Mouse (Mus musculus) MEL (cell line): ENCODE measurements at regions not wholly inside any gene's neighbourhood (a gene's known extent, or its start where the extent isn't known, plus 50 kb on each side); places are given as distances from the start of the nearest gene placed in this dataset.

Experiments
- DNase-seq: peaks from one replicate; pipeline ENCODE4 v3.0.0; 2011; ENCODE audit warnings: low read depth, low spot score
- H3K27ac ChIP-seq: 2 replicates; pipeline ENCODE4 v1.5.1; 2012; ENCODE audit warnings: low read depth, mild to moderate bottlenecking, control low read depth, low read length, moderate library complexity; ENCODE audit not compliant: control insufficient read depth
- H3K27me3 ChIP-seq, 2 experiments: fragments of 150-350 bp in 1 of 2; sonication (generic) in 1 of 2; 2 replicates each; pipeline ENCODE4 v1.6.1; 2012; ENCODE audit warnings: low read length in 2 of 2, mild to moderate bottlenecking in 2 of 2, improper control_type of control experiment in 1 of 2, moderate library complexity in 1 of 2; ENCODE audit not compliant: insufficient read depth in 2 of 2, control insufficient read depth in 1 of 2
- H3K36me3 ChIP-seq, 2 experiments: 2 replicates each; pipeline ENCODE4 v1.6.1; 2012 to 2014; ENCODE audit warnings: low read length in 2 of 2, improper control_type of control experiment in 1 of 2, inconsistent platforms in 1 of 2, mild to moderate bottlenecking in 1 of 2; ENCODE audit not compliant: insufficient read depth in 2 of 2, control insufficient read depth in 1 of 2
- H3K4me1 ChIP-seq, 2 experiments: fragments of 150-350 bp in 1 of 2; sonication (generic) in 1 of 2; 2 replicates each; pipeline ENCODE4 v1.6.1; 2012; ENCODE audit warnings: low read length in 2 of 2, improper control_type of control experiment in 1 of 2, mild to moderate bottlenecking in 1 of 2; ENCODE audit not compliant: insufficient read depth in 2 of 2, control insufficient read depth in 1 of 2
- H3K4me3 ChIP-seq, 2 experiments: fragments of 150-350 bp in 1 of 2; sonication (generic) in 1 of 2; 2 replicates each; pipeline ENCODE4 v1.5.1; 2012; ENCODE audit warnings: low read depth in 2 of 2, low read length in 2 of 2, mild to moderate bottlenecking in 2 of 2, moderate library complexity in 2 of 2, control low read depth in 1 of 2, improper control_type of control experiment in 1 of 2; ENCODE audit not compliant: control insufficient read depth in 1 of 2, insufficient read depth in 1 of 2
- H3K79me2 ChIP-seq: 2 replicates; pipeline ENCODE4 v1.6.1; 2012; ENCODE audit warnings: mild to moderate bottlenecking, low read length, moderate library complexity; ENCODE audit not compliant: control insufficient read depth, poor library complexity, insufficient read depth
- H3K9ac ChIP-seq: 2 replicates; pipeline ENCODE4 v1.6.1; 2012; ENCODE audit warnings: low read depth, mild to moderate bottlenecking, control low read depth, low read length, moderate library complexity; ENCODE audit not compliant: control insufficient read depth, poor library complexity, severe bottlenecking
- H3K9me3 ChIP-seq: fragments of 150-350 bp; sonication (generic); replicated peaks from 2 replicates; pipeline ENCODE4 v1.6.1; 2012; ENCODE audit warnings: mild to moderate bottlenecking, low read length, improper control_type of control experiment, moderate library complexity; ENCODE audit not compliant: insufficient read depth
- CHD1 ChIP-seq: IDR thresholded peaks from 2 replicates; pipeline ENCODE4 v1.6.1; 2012; ENCODE audit warnings: low read depth, mild to moderate bottlenecking, inconsistent platforms, low read length, improper control_type of control experiment
- CTCF ChIP-seq, 3 experiments: IDR thresholded peaks in 2 of 3; conservative IDR thresholded peaks in 1 of 3; 2 replicates each; pipeline ENCODE4 v1.5.1; 2011 to 2012; ENCODE audit warnings: low read length in 3 of 3, low read depth in 2 of 3, mild to moderate bottlenecking in 2 of 3, improper control_type of control experiment in 1 of 3, inconsistent platforms in 1 of 3, mixed read lengths in 1 of 3, moderate library complexity in 1 of 3; ENCODE audit not compliant: control insufficient read depth in 1 of 3, insufficient read depth in 1 of 3, poor library complexity in 1 of 3, severe bottlenecking in 1 of 3
- ELF1 ChIP-seq: IDR thresholded peaks from 2 replicates; pipeline ENCODE4 v1.6.1; 2014; ENCODE audit warnings: low read depth, mild to moderate bottlenecking, inconsistent platforms, low read length, improper control_type of control experiment, moderate library complexity
- GABPA ChIP-seq: IDR thresholded peaks from 2 replicates; pipeline ENCODE4 v1.6.1; 2012; ENCODE audit warnings: low read depth, mild to moderate bottlenecking, inconsistent platforms, low read length, improper control_type of control experiment, moderate library complexity
- HCFC1 ChIP-seq: IDR thresholded peaks from 2 replicates; pipeline ENCODE4 v1.6.1; 2012; ENCODE audit warnings: low read depth, mild to moderate bottlenecking, inconsistent platforms, low read length, improper control_type of control experiment, moderate library complexity
- MAZ ChIP-seq: IDR thresholded peaks from 2 replicates; pipeline ENCODE4 v1.6.1; 2012; ENCODE audit warnings: low read depth, mild to moderate bottlenecking, inconsistent platforms, low read length, improper control_type of control experiment
- MXI1 ChIP-seq: IDR thresholded peaks from 2 replicates; pipeline ENCODE4 v1.6.1; 2011; ENCODE audit warnings: mild to moderate bottlenecking, low read depth, low read length, improper control_type of control experiment
- MYB ChIP-seq: IDR thresholded peaks from 2 replicates; pipeline ENCODE4 v1.6.1; 2011; ENCODE audit warnings: mild to moderate bottlenecking, low read depth, low read length, improper control_type of control experiment
- NELFE ChIP-seq: IDR thresholded peaks from 2 replicates; pipeline ENCODE4 v1.6.1; 2011; ENCODE audit warnings: low read depth, low read length, improper control_type of control experiment
- NRF1 ChIP-seq: IDR thresholded peaks from 2 replicates; pipeline ENCODE4 v1.6.1; 2014; ENCODE audit warnings: low read depth, mild to moderate bottlenecking, inconsistent platforms, low read length, improper control_type of control experiment, moderate library complexity; ENCODE audit not compliant: poor library complexity, insufficient read depth, severe bottlenecking
- POLR2AphosphoS2 ChIP-seq: IDR thresholded peaks from 2 replicates; pipeline ENCODE4 v1.6.1; 2011; ENCODE audit warnings: low read length, improper control_type of control experiment
- RAD21 ChIP-seq: IDR thresholded peaks from 2 replicates; pipeline ENCODE4 v1.6.1; 2011; ENCODE audit warnings: mild to moderate bottlenecking, low read depth, low read length, improper control_type of control experiment
- SMC3 ChIP-seq: IDR thresholded peaks from 2 replicates; pipeline ENCODE4 v1.6.1; 2011; ENCODE audit warnings: low read depth, low read length, improper control_type of control experiment
- UBTF ChIP-seq: IDR thresholded peaks from 2 replicates; pipeline ENCODE4 v1.6.1; 2012; ENCODE audit warnings: low read depth, mild to moderate bottlenecking, inconsistent platforms, low read length, improper control_type of control experiment, moderate library complexity, borderline replicate concordance; ENCODE audit not compliant: insufficient read depth
- USF1 ChIP-seq: IDR thresholded peaks from 2 replicates; pipeline ENCODE4 v1.6.1; 2014; ENCODE audit warnings: low read depth, mild to moderate bottlenecking, inconsistent platforms, low read length, improper control_type of control experiment, moderate library complexity
- ZC3H11A ChIP-seq: IDR thresholded peaks from 2 replicates; pipeline ENCODE4 v1.6.1; 2012; ENCODE audit warnings: low read depth, mild to moderate bottlenecking, inconsistent platforms, low read length, improper control_type of control experiment

DNA sequence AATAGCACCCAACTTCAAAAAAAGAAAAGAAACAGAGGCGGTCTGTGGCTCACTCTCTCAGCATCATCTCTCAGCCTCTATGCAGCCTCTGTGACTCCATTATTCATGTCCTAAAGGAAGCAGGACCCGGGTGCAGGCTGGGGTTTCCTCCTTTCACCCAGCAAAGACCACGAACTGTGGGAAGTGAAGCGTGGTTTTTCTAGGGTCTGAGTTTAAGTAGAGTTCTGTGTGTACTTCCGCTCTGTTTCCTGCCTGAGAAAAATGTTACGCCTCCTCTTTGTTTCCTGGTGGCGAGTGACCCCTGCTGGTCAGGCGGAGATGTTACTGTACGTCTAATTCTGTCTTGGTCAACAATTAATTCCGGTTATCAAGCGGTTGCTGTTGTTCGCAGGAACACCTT, 366.9 kb downstream of the Rapgef2 start:
- Histone ChIP-seq H3K4me3 (peak overlapping the region in 1 of 2 experiments; percentile 25; a peak in 1 of 4 replicates), H3K9me3 (no peaks in the 10 kb centered on the region), H3K79me2 (no peaks in the 10 kb centered on the region), H3K4me1 (no peaks in the 10 kb centered on the region), H3K27ac (no peak overlapping the region), H3K9ac (peak overlapping the region; percentile 43; the same call in 1 of the 2 replicates), H3K27me3 (peaks cover 0 to 1% of the 10 kb centered on the region in 2 experiments; a peak in 1 of 4 replicates), H3K36me3 (no peaks in the 10 kb centered on the region)
- peak; percentile 76 for TF ChIP-seq SMC3
- peak; percentile 77 for TF ChIP-seq ELF1
- no peak for TF ChIP-seq UBTF
- TF ChIP-seq HCFC1 = peak; percentile 24; the same call in 1 of the 2 replicates
- TF ChIP-seq NRF1 = no peak
- no peak for TF ChIP-seq NELFE
- peak; percentile 87 to 89 (median 89) for TF ChIP-seq CTCF (IDR thresholded peaks at IDR 0.05 in 2 of 3, conservative IDR thresholded peaks at IDR 0.05 in 1 of 3; ENCODE audit: control insufficient read depth in 1 of 3, insufficient read depth in 1 of 3, low read depth in 2 of 3, low read length in 3 of 3, poor library complexity in 1 of 3, severe bottlenecking in 1 of 3)
- no peak for TF ChIP-seq MYB
- TF ChIP-seq POLR2AphosphoS2 = no peak
- no peak for TF ChIP-seq MAZ
- TF ChIP-seq CHD1 = no peak
- no peak for TF ChIP-seq MXI1
- peak; percentile 91 for TF ChIP-seq RAD21
- no peak for TF ChIP-seq GABPA
- peak; percentile 65 for TF ChIP-seq ZC3H11A
- peak; percentile 81 for DNase-seq

- no peak overlapping the region for H3K27ac ChIP-seq
- H3K4me3 ChIP-seq = no peak overlapping the region
- H3K4me1 ChIP-seq = no peaks in the 10 kb centered on the region
- no peaks in the 10 kb centered on the region for H3K9me3 ChIP-seq
- no peak for TF ChIP-seq ZC3H11A
- TF ChIP-seq USF1 = no peak
- no peak for TF ChIP-seq HCFC1
- TF ChIP-seq, all 39 proteins: peak for 0
- no peak for DNase-seq
- H3K79me2 ChIP-seq = no peaks in the 10 kb centered on the region
- H3K9ac ChIP-seq = no peak overlapping the region
- no peaks in the 10 kb centered on the region for H3K36me3 ChIP-seq
- 0 out of 4 replicates have a peak, but pooled peaks cover 0 to 2% of the 10 kb centered on the region in 2 experiments for H3K27me3 ChIP-seq
Measured at GRCm38 (mm10) chr3:78908196-78908844, 378.0 kb downstream of the Rapgef2 start.
